Mouse (Mus musculus) thymus, postnatal 14 days (tissue): ENCODE measurements around the gene Prkag1.

Experiments
- DNase-seq: peaks from one replicate; pipeline ENCODE4 v3.0.0; 2021

Gene Prkag1

DNA sequence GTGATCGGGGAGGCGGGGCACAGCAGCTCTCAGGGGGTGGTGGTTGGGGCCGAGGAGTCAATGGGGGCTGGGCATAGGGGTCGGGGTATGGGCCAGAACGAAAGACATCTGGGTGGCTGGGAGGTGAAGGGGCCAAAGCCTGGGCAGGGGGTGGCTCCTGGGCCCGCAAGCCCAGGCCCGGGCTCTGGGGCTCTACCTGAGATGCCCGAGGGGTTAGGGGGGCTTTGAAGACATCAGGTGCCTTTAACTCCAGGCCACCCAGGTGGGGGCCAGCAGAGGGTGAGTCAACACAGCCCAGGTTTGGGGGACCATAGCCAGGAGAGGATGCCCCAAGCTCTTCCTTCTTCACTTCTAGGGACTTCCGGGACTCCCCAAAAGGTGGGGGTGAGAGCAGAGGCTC is 21.4 kb upstream of the Prkag1 start:
- no peak for DNase-seq

DNA sequence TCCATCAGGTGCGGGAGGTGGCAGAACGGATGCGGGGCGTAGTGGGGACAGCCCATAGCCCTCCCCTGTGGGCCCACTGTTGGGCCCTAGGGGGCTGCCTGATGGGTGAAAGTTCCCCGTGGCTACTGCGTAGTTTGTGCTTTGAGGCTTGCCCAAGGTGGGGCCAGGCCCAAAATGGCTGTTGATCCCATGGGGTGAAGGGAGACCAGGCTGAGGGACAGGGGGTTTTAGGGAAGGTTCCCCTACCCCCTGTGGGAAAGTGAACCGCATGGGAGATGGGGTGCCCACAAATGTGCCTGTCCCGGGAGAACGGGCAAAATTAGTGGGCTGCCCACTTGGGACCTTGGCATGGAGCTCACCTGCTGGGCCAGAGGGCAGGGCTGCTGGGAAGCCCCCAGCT is 20.8 kb upstream of the Prkag1 start:
- no peak for DNase-seq

DNA sequence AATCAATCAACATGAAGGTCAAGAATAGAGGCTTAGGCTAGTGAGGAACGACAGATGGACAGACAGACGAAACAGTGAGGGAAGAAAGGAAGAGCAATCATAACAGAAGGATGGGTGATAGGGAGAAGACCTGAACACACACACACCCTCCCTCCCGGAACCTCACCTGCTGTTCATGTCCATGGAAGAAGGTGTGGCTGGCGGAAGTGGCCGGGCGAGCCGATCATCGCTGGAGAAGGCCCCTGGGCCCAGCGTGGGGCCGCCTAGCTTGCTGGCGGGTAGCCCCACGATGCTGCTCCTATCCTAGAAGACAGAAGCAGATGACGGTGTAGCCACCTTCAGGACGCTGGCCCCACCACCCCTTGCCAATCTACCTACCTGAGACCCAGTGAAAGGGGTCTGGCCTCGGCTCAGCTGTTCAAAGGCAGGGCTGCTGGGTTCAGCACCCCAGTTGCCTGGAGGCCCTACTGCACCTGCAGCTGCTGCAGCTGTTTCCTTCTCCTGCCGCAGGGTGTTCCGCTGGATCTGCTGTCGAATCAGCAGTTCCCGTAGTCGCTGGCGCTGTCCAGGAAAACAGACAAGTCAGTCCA is 20.0 kb upstream of the Prkag1 start:
- DNase-seq, result no peak

DNA sequence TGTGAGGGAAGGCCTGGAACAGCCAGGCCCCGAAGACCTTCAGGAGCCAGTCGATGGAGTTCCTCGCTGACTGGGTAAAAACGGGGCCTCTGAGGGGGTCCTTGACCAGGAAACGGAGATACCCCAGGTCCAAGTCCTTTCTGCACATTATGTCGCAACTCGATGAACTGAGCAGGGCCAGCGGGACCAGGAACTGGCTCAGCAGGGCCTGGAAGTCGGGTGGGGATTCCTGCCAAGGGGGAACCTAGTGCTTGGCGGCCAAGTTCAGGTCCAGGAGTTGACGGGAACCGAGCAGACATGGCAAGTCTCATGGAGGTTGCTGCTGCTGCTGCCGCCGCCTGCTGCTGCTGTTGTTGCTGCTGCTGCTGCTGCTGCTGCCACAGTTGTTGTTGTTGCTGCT is 19.3 kb upstream of the Prkag1 start:
- DNase-seq, result no peak

DNA sequence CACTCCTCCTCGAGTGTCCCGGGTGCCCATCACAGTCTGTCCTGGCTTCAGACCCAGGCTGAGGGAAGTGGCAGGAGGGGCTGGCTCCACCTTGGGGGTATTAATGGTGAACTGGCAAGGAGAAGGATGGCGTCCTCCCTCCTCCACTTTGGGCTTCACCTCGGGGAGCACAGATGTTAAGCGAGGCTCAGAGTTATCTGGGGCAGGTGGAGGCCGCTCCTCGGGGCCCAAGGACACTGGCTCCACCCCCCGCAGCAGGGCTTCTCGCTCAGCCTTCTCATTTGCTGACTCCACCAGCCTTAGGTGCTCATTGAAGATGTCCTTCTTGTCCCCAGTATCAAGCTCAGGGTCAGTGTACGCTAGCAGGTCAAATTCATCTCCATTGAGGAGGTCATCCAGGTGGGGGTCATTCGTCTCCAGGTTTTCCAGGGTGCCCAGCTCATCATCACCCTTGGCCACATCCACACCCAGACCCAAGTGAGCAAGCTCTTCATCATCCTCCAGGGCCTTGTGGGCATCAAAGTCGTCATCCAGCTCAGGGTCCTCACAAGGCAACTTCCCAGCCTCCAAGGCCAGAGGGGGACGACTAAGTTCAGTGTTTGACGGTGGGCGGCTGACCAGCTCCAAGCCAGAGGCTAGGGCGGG is 18.8 kb upstream of the Prkag1 start:
- no peak for DNase-seq

DNA sequence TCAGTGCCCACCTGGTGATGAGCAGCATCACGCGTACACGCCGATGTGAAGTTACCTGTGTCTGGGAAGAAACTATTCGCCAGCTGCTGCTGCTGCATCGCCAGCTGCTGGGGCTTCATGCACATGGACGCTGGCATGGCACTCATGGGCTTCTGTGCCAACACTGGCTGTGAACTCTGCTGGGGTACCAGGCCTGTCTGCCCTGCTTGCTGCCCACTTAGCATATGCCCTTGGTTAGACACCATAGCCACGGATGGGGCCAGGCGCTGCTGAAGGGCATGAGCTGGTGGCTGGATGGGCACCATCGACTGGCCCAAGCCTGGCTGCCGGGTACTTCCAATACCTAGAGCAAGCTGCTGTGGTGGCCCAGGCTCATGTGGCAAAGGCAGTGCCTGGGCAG is 17.8 kb upstream of the Prkag1 start:
- DNase-seq, result no peak

- DNase-seq, result no peak
Observed at GRCm38 (mm10) chr15:98846140-98846539, 14.8 kb upstream of the Prkag1 start.

GRCm38 (mm10) chr15:98845149-98845548 is 13.8 kb upstream of the Prkag1 start:
- DNase-seq, result no peak

DNA sequence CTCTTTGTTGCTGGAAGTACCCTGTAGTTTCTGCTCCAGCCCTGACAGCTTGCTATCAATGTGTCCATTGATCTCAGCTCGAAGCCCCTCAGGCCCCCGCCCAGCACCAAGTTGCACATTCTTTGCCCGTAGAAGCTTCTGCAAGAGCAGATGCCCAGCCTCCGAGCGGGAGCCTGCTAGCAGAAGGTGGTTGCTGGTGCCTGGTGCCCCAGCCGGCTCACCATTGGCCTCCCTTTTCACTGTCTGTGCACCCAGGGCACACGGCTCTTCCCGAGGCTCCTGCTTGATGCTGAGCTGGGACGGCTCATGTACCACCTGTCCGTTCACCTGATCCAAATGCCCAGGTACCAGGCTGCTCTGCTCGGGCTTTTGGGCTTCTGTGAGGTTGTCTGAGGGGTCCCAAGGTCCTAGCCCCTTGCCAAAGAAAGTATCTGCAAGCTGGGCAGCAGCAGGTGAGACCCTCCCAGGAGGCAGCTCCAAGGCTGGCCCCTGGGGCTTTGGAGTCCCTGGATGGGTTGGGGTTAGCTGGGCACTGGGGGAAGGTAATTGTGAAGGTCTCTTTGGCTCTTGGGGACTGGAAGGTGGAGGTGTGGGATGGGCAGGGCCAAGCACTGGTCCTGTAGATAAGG is 12.4 kb upstream of the Prkag1 start:
- DNase-seq, result no peak

GRCm38 (mm10) chr15:98839671-98840585 is 8.6 kb upstream of the Prkag1 start:
- DNase-seq, result no peak

- DNase-seq, result no peak
Observed at GRCm38 (mm10) chr15:98839161-98839560, 7.8 kb upstream of the Prkag1 start.

DNA sequence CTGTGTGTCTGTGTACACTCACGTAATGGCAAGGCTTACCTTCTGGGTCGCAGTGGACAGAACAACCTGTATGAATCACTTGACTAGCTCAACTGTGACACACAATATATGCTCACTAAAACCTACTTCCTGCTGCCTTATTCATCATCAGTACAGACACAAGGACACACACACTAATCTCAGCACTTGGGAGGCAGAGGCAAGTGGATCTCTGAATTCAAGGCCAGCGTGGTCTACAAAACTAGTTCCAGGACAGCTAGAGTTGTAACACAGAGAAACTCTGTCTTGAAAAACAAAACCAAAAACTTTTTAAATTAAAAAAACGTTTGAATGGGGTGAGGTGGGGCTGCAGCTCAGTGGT is 6.4 kb upstream of the Prkag1 start:
- no peak for DNase-seq

- no peak for DNase-seq
Observed at GRCm38 (mm10) chr15:98837006-98837742, 5.9 kb upstream of the Prkag1 start.

DNA sequence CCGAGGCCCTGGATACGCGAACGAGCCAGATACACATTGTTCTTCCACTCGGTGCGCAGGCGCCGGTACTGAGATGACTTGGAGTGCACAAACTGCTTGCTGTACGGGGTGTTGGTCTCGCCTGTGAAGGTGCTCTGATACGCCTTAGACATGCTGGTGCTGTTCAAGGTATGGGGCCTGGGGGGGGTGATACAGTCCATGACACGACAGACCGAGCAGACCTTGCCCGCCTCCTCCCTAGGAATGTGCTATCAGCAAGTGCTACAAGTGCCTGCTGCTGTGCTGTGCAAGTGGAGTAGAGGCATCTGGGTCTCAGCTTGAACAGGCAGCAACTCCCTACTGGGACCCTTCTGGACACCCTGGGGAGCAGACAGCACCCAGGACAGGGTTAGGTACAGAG is 4.0 kb upstream of the Prkag1 start:
- no peak for DNase-seq

DNA sequence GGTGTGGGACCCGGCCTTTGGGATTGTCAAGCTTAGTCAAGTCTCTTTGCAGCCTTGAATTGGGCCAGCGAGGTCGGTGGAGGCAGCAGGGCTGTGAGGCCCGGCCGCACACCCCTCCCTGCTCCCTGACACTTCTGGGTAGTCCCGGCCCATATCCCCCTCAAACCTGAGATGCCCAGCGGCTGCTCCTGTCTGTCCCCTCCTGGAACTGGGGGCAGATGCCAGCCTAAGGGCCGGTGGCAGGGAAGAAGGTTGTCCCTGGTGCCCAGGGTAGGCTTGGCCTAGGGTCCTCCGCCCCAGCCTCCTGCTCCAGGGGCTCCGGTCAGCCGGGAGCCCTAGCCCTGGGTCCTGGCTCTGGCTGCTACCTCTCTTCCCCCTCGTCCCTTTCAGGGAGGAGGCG is 2.7 kb upstream of the Prkag1 start:
- DNase-seq, result no peak

GRCm38 (mm10) chr15:98833281-98833680 is 2.0 kb upstream of the Prkag1 start:
- DNase-seq, result peak; percentile 30

GRCm38 (mm10) chr15:98832161-98833058 is 1.1 kb upstream of the Prkag1 start:
- DNase-seq, result peak; percentile 83

DNA sequence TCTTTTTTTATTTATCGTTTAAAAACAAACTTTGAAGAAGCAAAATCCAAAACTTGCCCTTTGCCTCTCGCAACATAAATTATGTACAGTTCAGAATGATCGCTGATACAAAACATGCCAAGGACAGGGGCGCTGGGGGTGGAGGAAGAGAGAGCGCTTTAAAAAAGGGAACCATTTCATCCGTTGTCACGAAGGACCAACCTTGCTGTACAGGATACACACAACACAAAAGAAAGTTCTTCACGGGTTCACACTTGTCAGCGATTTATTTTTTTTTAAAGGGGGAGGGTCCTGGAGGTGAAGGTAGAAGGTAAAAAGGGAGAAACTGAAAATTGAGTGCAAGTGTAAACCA is 339 bp upstream of the Prkag1 start:
- no peak for DNase-seq

GRCm38 (mm10) chr15:98827611-98828011 is 3.7 kb downstream of the Prkag1 start:
- DNase-seq, result no peak

DNA sequence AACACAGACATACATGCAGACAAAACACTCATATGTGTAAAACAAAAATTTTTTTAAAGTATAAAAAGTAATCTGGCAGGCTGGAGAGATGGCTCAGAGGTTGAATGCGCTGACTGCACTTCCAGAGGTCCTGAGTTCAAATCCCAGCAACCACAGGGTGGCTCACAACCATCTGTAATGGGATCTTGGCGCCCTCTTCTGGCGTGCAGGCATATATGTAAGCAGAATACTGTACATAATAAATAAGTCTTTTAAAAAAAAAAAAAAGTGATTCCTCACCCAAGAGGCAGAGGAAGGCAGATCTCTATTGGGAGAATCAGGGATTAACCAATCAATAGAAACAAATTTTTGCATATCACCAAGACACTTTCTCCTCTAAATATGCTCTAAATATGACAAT is 7.9 kb downstream of the Prkag1 start:
- peak; percentile 34 for DNase-seq

- no peak for DNase-seq
Observed at GRCm38 (mm10) chr15:98822147-98822546, 9.2 kb downstream of the Prkag1 start.

- DNase-seq, result peak; percentile 60
Observed at GRCm38 (mm10) chr15:98821403-98821802, 9.9 kb downstream of the Prkag1 start.
